Mouse (Mus musculus) ES-E14 (cell line): ENCODE measurements around the gene Cfap300.

Experiments used
- MAFK ChIP-seq: IDR thresholded peaks from 2 replicates; pipeline ENCODE4 v1.6.1; 2014; ENCODE audit warnings: mild to moderate bottlenecking, low read depth, low read length, inconsistent platforms; ENCODE audit not compliant: insufficient read depth
- ZC3H11A ChIP-seq: IDR thresholded peaks from 2 replicates; pipeline ENCODE4 v1.6.1; 2012; ENCODE audit warnings: low read depth, mild to moderate bottlenecking, inconsistent platforms, low read length, borderline replicate concordance

GRCm38 (mm10) chr9:8059636-8060035, 17.0 kb upstream of the Cfap300 start:
- TF ChIP-seq MAFK (no peak), ZC3H11A (no peak)
